Mouse (Mus musculus): ENCODE measurements around the gene Tiam1.

Tiam1 gene

GRCm38 (mm10) chr16:89870059-89870458 lies 273.5 kb downstream of the Tiam1 start:
- no peak for DNase-seq

DNA sequence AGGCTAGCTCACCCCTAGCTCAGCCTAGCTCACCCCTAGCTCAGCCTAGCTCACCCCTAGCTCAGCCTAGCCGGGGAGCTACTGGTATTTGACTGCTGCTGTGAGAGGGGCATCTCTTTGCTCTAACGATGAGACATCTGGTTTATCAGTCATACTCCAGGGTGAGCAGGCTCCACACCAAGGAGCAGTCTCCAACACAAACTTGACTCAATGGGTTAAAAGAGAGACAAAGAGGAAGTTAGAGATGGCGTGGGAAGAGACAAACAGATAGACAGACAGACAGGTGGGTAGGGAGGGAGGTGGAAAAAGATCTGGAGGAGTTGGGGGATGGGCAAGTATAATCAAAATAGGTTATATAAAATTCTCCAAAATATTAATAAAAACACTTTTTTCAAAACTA lies 275.1 kb downstream of the Tiam1 start:
- no peak for DNase-seq

DNA sequence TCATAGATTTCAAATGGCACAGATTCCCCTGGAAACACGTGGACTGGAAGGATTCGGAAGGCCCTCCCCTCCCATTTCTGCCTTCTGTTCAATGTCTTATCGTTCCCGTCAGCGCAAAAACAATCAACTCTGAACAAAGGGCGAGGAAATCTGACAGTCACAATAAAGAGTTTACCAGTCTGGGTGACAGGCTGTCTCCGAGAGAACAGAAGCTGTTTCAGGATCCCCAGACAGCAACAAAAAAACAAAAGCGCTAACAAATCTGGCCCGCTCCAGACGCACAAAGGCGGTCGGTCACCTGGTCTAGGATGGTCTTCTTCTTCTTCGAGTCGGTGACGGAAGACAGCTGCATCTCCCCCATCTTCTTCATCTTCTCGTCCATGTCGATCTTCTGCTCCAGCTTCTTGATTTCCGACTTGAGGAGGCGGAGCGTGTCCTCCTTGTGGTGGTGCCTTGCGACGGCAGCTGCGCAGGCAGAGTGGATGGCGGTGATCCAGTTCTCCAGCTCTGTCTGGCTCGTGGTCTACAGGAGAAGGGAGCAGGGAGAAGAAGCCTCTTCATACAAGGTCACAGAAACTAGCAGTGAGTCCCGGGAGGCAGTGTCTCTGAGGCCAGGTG lies 276.2 kb downstream of the Tiam1 start:
- no peak for DNase-seq

DNA sequence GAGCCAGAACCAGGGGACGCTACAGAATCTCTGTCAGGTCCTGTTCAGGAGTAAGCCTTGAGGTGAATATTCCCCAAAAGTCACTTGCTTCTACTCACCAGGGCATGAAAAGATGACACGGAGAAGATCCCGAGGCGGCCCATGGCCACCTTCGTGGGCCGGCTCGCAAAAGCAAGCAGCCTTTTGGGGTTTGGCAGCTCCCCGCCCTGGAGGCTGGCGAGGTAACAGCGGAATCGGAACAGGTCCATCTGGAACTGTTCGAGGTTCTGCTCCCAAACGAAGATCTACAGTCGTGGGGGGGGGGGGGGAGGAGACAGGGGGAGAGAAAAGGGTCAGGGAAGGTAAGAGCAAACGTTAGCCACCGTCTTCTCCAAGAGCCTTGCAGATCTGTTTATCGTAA lies 278.4 kb downstream of the Tiam1 start:
- DNase-seq: no peak

DNA sequence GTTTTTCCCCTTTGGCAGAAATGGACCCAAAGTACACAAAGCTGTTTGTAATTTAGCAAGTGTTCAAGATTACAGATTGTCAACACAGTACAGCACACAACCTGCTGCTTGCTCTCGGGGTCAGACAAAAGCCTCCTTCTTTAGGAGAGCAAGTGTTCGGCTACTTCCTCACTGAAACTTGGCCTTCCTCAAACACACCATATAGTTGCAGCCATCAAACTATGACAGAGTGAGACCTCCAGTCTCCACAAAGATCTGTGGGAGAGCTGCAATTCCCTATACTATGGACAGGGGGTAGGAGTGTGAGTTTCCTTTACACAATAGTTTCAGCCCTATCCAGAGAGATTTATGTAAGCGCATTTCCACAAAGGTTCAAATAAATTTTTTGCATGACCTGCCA lies 278.9 kb downstream of the Tiam1 start:
- DNase-seq: no peak

- no peak for DNase-seq
These were observed 280.3 kb downstream of the Tiam1 start for GRCm38 (mm10) chr16:89863264-89863663.

DNA sequence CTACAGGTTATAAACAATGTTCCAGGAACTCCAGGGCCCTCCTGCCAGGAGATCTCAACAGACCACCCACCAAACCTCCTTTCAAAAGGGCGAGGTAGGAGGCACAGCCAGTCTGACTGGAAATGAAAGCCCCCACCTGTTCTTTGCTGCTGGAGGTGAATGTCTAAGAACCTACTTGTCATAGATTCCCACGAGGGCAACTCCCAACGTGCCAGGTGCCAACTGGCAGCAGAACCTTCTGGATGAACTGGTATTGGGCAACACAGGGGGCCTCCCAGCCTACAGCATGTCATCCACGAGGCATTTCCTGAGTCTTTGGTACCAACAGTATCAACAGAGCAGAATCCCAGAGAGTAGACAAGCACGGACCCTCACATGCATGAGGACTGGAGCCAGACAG lies 282.0 kb downstream of the Tiam1 start:
- no peak for DNase-seq

DNA sequence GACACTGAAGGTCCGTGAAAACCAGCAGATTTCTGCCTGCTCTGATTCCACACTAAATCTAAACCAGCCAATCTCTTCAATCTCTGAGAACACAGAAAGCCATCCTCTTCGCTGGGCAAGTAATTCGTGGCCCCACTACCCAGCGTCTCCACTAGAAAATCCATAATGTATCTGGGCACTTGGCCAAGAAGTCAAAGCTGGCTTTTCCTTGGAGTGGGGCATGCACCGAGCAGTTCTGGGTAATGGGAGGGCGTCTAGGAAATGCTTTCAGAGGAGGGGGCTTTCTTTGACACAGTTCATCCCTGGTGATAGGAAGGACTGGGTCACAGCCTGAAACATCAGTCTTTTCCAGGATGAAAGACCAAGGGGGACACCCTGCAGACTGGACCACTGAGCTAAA lies 282.9 kb downstream of the Tiam1 start:
- no peak for DNase-seq

GRCm38 (mm10) chr16:89857666-89858065 lies 285.9 kb downstream of the Tiam1 start:
- no peak for DNase-seq

- DNase-seq: peak in 1 of 2 experiments; percentile 13
These were observed 288.8 kb downstream of the Tiam1 start for GRCm38 (mm10) chr16:89854731-89855130.

- no peak for DNase-seq
These were observed 292.2 kb downstream of the Tiam1 start for GRCm38 (mm10) chr16:89851333-89851732.

DNA sequence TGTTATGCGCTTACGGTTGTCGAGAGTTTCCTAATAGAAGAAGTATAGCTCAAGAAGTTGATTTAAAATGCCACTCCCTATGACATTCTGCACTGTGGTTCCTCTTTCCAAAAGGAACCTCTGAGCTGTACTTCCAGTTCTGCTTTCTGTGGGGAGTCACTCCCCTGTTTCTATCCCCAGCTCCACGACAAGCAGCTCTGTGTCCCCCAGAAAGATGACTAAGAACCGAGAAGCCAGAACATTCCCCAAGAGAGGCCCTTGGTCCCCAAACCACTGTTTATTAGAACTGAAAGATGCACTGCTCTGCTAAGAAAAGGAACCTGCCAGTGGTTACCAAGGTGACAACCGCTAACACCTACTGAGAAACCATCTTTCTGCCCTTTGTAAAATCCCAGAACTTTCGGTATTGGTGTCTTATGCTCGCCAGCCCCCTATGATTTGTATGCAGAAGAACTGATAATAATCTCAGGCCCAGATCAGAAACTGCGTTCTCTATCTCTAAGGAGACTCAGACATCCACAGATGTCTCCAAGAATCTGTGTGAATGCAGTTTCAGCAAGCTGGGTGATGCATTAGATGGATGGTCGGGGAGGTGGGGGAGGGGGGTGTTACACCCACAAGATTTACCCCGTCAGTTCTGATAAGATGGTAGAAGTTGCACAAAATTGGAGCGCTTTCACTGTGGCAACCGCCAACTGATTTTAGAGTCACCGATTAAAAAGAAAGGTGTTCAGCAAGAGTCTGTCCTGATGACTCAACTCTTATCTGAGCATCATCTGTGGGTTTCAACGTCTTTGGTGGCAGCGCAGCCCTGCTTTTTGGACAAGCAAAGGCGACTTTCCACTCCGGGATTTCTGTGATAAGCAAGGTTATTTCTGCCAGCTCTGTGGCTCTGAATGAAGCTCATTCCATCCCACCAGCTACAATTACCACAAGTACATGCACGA lies 294.6 kb downstream of the Tiam1 start:
- no peak for DNase-seq

DNA sequence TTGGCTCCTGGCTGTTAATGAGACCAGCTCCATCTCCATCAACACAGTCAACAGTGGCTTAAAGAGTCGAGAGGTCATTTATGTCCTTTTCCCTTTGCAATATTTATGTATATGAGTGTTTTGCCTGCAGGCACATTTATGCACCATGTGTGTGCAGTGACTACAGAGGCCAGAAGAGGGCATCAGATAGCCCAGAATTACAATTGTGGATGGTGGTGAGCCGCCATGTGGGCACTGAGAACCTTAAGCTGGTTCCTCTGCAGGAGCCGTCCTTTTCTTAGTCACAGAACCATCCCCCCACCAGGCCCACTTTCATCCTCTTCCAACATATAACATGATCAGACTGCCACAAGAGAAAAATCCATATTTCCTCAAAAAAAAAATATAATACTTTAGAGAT lies 295.4 kb downstream of the Tiam1 start:
- no peak for DNase-seq

DNA sequence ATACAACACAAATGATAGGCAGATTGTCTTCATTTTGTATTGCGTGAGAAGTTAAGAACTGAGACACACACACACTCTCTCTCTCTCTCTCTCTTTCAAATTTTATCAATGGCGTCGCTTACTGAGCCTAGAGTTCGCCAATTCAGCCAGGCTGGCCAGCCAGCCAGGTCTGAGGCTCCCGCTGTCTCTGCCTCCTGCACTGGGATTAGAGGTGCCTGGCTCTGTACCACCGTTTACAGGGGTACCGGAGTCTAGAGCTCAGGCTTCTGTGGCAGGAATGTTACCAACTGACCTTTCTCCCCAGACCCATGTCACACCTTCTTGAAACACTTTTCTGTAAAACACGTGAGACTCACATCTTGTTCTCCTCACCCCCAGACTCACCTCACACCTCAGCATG lies 298.1 kb downstream of the Tiam1 start:
- no peak for DNase-seq

GRCm38 (mm10) chr16:89844580-89844979 lies 299.0 kb downstream of the Tiam1 start:
- peak; percentile 54 to 65 for DNase-seq

DNA sequence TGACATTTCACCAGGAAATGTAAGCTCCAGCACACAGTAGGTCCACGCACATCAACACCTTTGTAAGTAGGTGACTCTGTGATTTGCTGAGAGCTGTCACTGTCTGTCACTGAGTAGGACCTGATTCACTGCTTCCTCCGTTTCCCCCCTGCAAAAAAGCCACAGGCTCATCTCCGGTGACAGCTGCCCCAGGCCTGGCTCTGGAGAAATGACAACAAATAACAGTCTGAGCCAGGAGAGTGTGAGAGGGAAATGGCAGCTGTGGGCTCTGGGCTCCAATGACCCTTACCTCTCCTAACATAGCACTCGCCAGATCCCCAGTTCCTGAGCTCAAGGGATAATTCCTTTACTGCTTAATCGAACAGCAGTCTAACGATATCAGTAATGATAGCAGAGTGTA lies 301.7 kb downstream of the Tiam1 start:
- DNase-seq: no peak

DNA sequence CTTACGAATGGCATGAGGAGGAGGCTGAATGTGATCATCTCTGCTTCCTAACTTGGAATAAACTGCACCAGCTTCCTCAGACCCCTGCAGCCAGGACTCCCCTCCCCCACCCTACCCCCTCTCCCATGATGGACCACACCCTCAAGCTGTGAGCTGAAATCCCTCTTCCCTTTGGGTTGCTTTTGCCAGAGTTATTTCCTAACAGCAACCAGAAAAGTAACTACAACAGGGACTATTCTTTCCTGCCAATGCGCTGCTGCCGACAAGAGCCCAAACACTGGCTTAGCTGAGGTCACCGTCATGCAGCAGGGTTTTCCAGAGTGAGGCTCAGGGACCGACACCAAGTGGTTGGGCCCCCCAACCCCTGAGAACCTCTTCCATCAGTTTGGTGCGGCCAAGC lies 303.2 kb downstream of the Tiam1 start:
- no peak for DNase-seq

- DNase-seq: no peak
These were observed 303.7 kb downstream of the Tiam1 start for GRCm38 (mm10) chr16:89839829-89840228.

DNA sequence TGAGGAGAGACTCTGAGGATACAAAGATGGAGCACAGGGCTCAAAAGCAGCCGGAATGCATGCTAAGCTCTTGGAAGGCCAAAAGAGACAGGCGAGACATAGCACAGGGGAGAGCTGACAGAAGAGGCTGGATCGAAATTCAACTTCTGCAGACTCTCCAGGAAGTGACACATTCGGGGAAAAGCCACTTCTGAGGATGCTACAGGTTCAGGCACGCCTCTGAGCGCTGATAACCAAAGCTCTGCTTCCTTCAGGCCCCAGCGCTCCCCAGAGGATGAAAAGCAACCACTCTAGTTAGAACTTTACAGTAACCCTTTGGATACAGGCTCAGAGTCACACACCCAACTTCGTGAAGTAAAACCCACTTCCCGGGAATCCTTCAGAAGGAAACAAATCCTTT lies 306.5 kb downstream of the Tiam1 start:
- no peak for DNase-seq

DNA sequence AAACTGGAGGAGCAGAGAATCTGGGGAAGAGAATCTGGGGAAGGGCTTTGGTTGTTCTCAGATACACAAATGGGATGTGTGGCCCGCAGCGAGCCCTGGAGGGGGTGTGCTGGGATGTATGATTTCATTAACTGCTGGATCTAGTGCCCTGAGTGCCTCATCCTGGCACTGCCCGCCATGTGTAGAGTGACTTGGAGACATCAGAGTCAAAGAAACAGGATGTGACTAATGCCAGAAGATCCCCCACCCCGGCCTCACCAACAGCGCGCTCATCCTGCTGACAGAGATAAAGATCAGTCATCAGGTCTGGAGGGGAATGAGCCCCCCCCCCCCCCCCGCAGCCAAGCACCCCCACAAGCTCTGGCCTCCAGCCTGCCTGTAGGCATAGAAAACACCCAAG lies 308.0 kb downstream of the Tiam1 start:
- DNase-seq: no peak

GRCm38 (mm10) chr16:89833011-89833410 lies 310.6 kb downstream of the Tiam1 start:
- no peak for DNase-seq

- peak; percentile 57 to 70 for DNase-seq
These were observed 312.4 kb downstream of the Tiam1 start for GRCm38 (mm10) chr16:89831172-89831571.

DNA sequence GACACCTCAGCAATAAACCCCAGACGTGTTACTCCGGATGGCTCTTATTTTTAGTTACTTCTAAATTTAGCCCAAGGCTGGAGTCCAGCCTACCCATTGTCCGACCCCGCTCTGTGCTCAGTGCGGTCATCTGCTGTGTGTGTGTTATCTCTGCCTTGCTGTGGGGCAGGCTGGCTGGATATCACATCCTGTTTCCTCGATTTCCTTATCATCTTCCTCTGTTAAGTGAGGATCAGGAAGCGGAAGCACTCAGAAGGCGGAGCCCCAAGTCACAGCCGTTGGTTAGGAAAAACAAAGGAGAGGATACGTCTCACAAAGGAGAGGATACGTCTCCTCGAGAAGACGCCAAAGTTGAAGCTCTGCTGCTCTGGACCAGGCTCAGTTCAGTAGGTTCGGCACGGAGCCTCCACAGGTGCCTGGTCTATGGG lies 313.3 kb downstream of the Tiam1 start:
- DNase-seq: peak; percentile 60 to 68

- DNase-seq: no peak
These were observed 316.0 kb downstream of the Tiam1 start for GRCm38 (mm10) chr16:89827496-89828125.
